Mouse (Mus musculus) bone marrow, adult 2 months (tissue): Measurements from ENCODE around the gene E130308A19Rik.

Experiments
- CTCF ChIP-seq: fragments of 200-500 bp; IDR thresholded peaks from 2 replicates; pipeline ENCODE4 v1.5.1; 2011; ENCODE audit warnings: low read length, control low read depth; ENCODE audit not compliant: control insufficient read depth, insufficient read depth
- POLR2A ChIP-seq: fragments of 200-500 bp; IDR thresholded peaks from 2 replicates; pipeline ENCODE4 v1.6.1; 2011; ENCODE audit warnings: low read depth, mild to moderate bottlenecking, control low read depth, low read length, borderline replicate concordance; ENCODE audit not compliant: control insufficient read depth

- no peak for TF ChIP-seq POLR2A
- TF ChIP-seq CTCF: no peak
Measured at GRCm38 (mm10) chr4:59806879-59807195, 180.8 kb downstream of the E130308A19Rik start.
